Mouse (Mus musculus): ENCODE measurements around the gene Lce1h. TPM values are rescaled to one million over a fixed set of nuclear protein-coding genes. Genes with fewer than 3 reads are reported as not detected.
A peak's percentile ranks its signal among the peaks of the same experiment; 100 is the strongest.

Lce1h gene
- total and polyA plus RNA-seq, 2 experiments from 2014 or later, result not detected

- WGBS, result 61% methylated on average over 1 of the region's 1 CpGs
- H3K9me3 ChIP-seq (replicated peaks; ENCODE audit: control insufficient read depth, low read length), result no peaks in the 10 kb centered on the region
- DNase-seq (ENCODE audit: low spot score) (no peak), ATAC-seq (ENCODE audit: insufficient read depth, low read depth) (no peak)
- H3K9ac ChIP-seq (replicated peaks; ENCODE audit: low read depth, low read length), result no peak within 1 kb of the TSS
- H3K4me1 ChIP-seq (ENCODE audit: control insufficient read depth, insufficient read depth), result no peaks in the 10 kb centered on the region
- no peak within 1 kb of the TSS for H3K4me3 ChIP-seq (ENCODE audit: low read depth, low read length)
- H3K27ac ChIP-seq (ENCODE audit: low read depth), result no peak within 1 kb of the TSS
- no peaks in the 10 kb centered on the region for H3K36me3 ChIP-seq (replicated peaks; ENCODE audit: control insufficient read depth, insufficient read depth, low read length)
- no peak for TF ChIP-seq EP300 (IDR thresholded peaks at IDR 0.05; ENCODE audit: low read depth)
- no peak for TF ChIP-seq CTCF (IDR thresholded peaks at IDR 0.05; ENCODE audit: low read depth)
- H3K4me2 ChIP-seq (ENCODE audit: low read depth, low read length), result no peak within 1 kb of the TSS
- H3K27me3 ChIP-seq (ENCODE audit: control insufficient read depth, insufficient read depth, low read length), result no peaks in the 10 kb centered on the region
Measured at GRCm38 (mm10) chr3:92752238-92752637, 12.6 kb downstream of the Lce1h start, which contains the start of gene Lce1g. Gene Lce1g, minus strand, starts transcription at chr3:92752338.

- ATAC-seq (ENCODE audit: insufficient read depth, low read depth), result no peak
- no peaks in the 10 kb centered on the region for H3K36me3 ChIP-seq (replicated peaks; ENCODE audit: control insufficient read depth, insufficient read depth, low read length)
- no peak within 1 kb of the TSS for H3K4me2 ChIP-seq (ENCODE audit: low read depth, low read length)
- H3K9me3 ChIP-seq (replicated peaks; ENCODE audit: control insufficient read depth, low read length), result no peaks in the 10 kb centered on the region
- H3K9ac ChIP-seq (replicated peaks; ENCODE audit: low read depth, low read length), result no peak within 1 kb of the TSS
- no peak for TF ChIP-seq CTCF (IDR thresholded peaks at IDR 0.05; ENCODE audit: low read depth)
- TF ChIP-seq EP300 (IDR thresholded peaks at IDR 0.05; ENCODE audit: low read depth), result no peak
- no peaks in the 10 kb centered on the region for H3K4me1 ChIP-seq (ENCODE audit: control insufficient read depth, insufficient read depth)
- H3K4me3 ChIP-seq (ENCODE audit: low read depth, low read length), result no peak within 1 kb of the TSS
- H3K27ac ChIP-seq (ENCODE audit: low read depth), result no peak within 1 kb of the TSS
- DNase-seq (ENCODE audit: low spot score), result no peak
- no peaks in the 10 kb centered on the region for H3K27me3 ChIP-seq (ENCODE audit: control insufficient read depth, insufficient read depth, low read length)
- 60% methylated on average over 1 of the region's 1 CpGs for WGBS
Measured at GRCm38 (mm10) chr3:92738996-92739395, 25.9 kb downstream of the Lce1h start, which contains the start of gene Gm38119. Gene Gm38119, minus strand, starts transcription at chr3:92739096.

GRCm38 (mm10) chr3:92722631-92723030, 42.2 kb downstream of the Lce1h start:
- TF ChIP-seq CTCF (IDR thresholded peaks at IDR 0.05; ENCODE audit: low read depth) (no peak), EP300 (IDR thresholded peaks at IDR 0.05; ENCODE audit: low read depth) (no peak)
- no peaks in the 10 kb centered on the region for H3K36me3 ChIP-seq (replicated peaks; ENCODE audit: control insufficient read depth, insufficient read depth, low read length)
- DNase-seq (ENCODE audit: low spot score), result no peak
- no peaks in the 10 kb centered on the region for H3K27me3 ChIP-seq (ENCODE audit: control insufficient read depth, insufficient read depth, low read length)
- H3K4me3 ChIP-seq (ENCODE audit: low read depth, low read length), result no peak overlapping the region
- no peaks in the 10 kb centered on the region for H3K4me1 ChIP-seq (ENCODE audit: control insufficient read depth, insufficient read depth)
- ATAC-seq (ENCODE audit: insufficient read depth, low read depth), result no peak
- no peak overlapping the region for H3K9ac ChIP-seq (replicated peaks; ENCODE audit: low read depth, low read length)
- H3K4me2 ChIP-seq (ENCODE audit: low read depth, low read length), result no peak overlapping the region
- WGBS, result 81% methylated on average over 5 of the region's 5 CpGs
- no peaks in the 10 kb centered on the region for H3K9me3 ChIP-seq (replicated peaks; ENCODE audit: control insufficient read depth, low read length)
- H3K27ac ChIP-seq (ENCODE audit: low read depth), result no peak overlapping the region

GRCm38 (mm10) chr3:92720250-92720649, 44.6 kb downstream of the Lce1h start, which contains the start of gene Lce1f:
Gene Lce1f, minus strand, starts transcription at chr3:92720350.
- Histone ChIP-seq H3K4me1 (ENCODE audit: control insufficient read depth, insufficient read depth) (no peaks in the 10 kb centered on the region), H3K4me3 (ENCODE audit: low read depth, low read length) (no peak within 1 kb of the TSS), H3K9ac (replicated peaks; ENCODE audit: low read depth, low read length) (no peak within 1 kb of the TSS), H3K27me3 (ENCODE audit: control insufficient read depth, insufficient read depth, low read length) (no peaks in the 10 kb centered on the region), H3K27ac (ENCODE audit: low read depth) (no peak within 1 kb of the TSS), H3K4me2 (ENCODE audit: low read depth, low read length) (no peak within 1 kb of the TSS), H3K36me3 (replicated peaks; ENCODE audit: control insufficient read depth, insufficient read depth, low read length) (no peaks in the 10 kb centered on the region), H3K9me3 (replicated peaks; ENCODE audit: control insufficient read depth, low read length) (no peaks in the 10 kb centered on the region)
- 57% methylated on average over 3 of the region's 3 CpGs for WGBS
- ATAC-seq (ENCODE audit: insufficient read depth, low read depth) (no peak), DNase-seq (ENCODE audit: low spot score) (no peak)
- TF ChIP-seq EP300 (IDR thresholded peaks at IDR 0.05; ENCODE audit: low read depth) (no peak), CTCF (IDR thresholded peaks at IDR 0.05; ENCODE audit: low read depth) (no peak)

GRCm38 (mm10) chr3:92715122-92715521, 49.7 kb downstream of the Lce1h start:
- Histone ChIP-seq H3K27ac (ENCODE audit: low read depth) (no peak overlapping the region), H3K9me3 (replicated peaks; ENCODE audit: control insufficient read depth, low read length) (no peaks in the 10 kb centered on the region), H3K9ac (replicated peaks; ENCODE audit: low read depth, low read length) (no peak overlapping the region), H3K4me3 (ENCODE audit: low read depth, low read length) (no peak overlapping the region), H3K4me2 (ENCODE audit: low read depth, low read length) (no peak overlapping the region), H3K36me3 (replicated peaks; ENCODE audit: control insufficient read depth, insufficient read depth, low read length) (no peaks in the 10 kb centered on the region), H3K27me3 (ENCODE audit: control insufficient read depth, insufficient read depth, low read length) (no peaks in the 10 kb centered on the region), H3K4me1 (ENCODE audit: control insufficient read depth, insufficient read depth) (no peaks in the 10 kb centered on the region)
- TF ChIP-seq EP300 (IDR thresholded peaks at IDR 0.05; ENCODE audit: low read depth) (no peak), CTCF (IDR thresholded peaks at IDR 0.05; ENCODE audit: low read depth) (peak; percentile 26; the same call in 1 of the 2 replicates)
- DNase-seq (ENCODE audit: low spot score), result no peak
- ATAC-seq (ENCODE audit: insufficient read depth, low read depth), result no peak

Other genes with a start within 250 kb of the Lce1h start
- gene 2310046K23Rik, start 230.6 kb downstream of the Lce1h start, total RNA-seq (2014; rRNA removed; ENCODE audit: low replicate concordance), result not detected in 2 replicates
- gene 2310046K23Rik, start 230.6 kb downstream of the Lce1h start, polyA plus RNA-seq (2015; fragmentation: Nextera tagmentation; extraction: Ambion mirVana), result not detected in 2 replicates
- gene Ivl, start 191.3 kb downstream of the Lce1h start, total RNA-seq (2014; rRNA removed; ENCODE audit: low replicate concordance), result 6.4 TPM in 1 of 2 replicates, not detected in the other
- gene Ivl, start 191.3 kb downstream of the Lce1h start, polyA plus RNA-seq (2015; fragmentation: Nextera tagmentation; extraction: Ambion mirVana), result not detected in 2 replicates
- not detected in 2 replicates for gene Smcp, start 176.1 kb downstream of the Lce1h start, total RNA-seq (2014; rRNA removed; ENCODE audit: low replicate concordance)
- gene Smcp, start 176.1 kb downstream of the Lce1h start, polyA plus RNA-seq (2015; fragmentation: Nextera tagmentation; extraction: Ambion mirVana), result not detected in 2 replicates
- not detected in 2 replicates for gene 2210017I01Rik, start 157.6 kb downstream of the Lce1h start, total RNA-seq (2014; rRNA removed; ENCODE audit: low replicate concordance)
- not detected in 2 replicates for gene 2210017I01Rik, start 157.6 kb downstream of the Lce1h start, polyA plus RNA-seq (2015; fragmentation: Nextera tagmentation; extraction: Ambion mirVana)
- not detected in 2 replicates for gene Lce6a, start 143.4 kb downstream of the Lce1h start, total RNA-seq (2014; rRNA removed; ENCODE audit: low replicate concordance)
- not detected in 2 replicates for gene Lce6a, start 143.4 kb downstream of the Lce1h start, polyA plus RNA-seq (2015; fragmentation: Nextera tagmentation; extraction: Ambion mirVana)
- not detected in 2 replicates for gene Lce1a1, start 116.8 kb downstream of the Lce1h start, total RNA-seq (2014; rRNA removed; ENCODE audit: low replicate concordance)
- gene Lce1a1, start 116.8 kb downstream of the Lce1h start, polyA plus RNA-seq (2015; fragmentation: Nextera tagmentation; extraction: Ambion mirVana), result not detected in 2 replicates
- not detected in 2 replicates for gene Lce1b, start 108.1 kb downstream of the Lce1h start, total RNA-seq (2014; rRNA removed; ENCODE audit: low replicate concordance)
- gene Lce1b, start 108.1 kb downstream of the Lce1h start, polyA plus RNA-seq (2015; fragmentation: Nextera tagmentation; extraction: Ambion mirVana), result not detected in 2 replicates
- gene Lce1a2, start 94.8 kb downstream of the Lce1h start, total RNA-seq (2014; rRNA removed; ENCODE audit: low replicate concordance), result not detected in 2 replicates
- not detected in 2 replicates for gene Lce1a2, start 94.8 kb downstream of the Lce1h start, polyA plus RNA-seq (2015; fragmentation: Nextera tagmentation; extraction: Ambion mirVana)
- gene Lce1c, start 85.8 kb downstream of the Lce1h start, total RNA-seq (2014; rRNA removed; ENCODE audit: low replicate concordance), result not detected in 2 replicates
- gene Lce1c, start 85.8 kb downstream of the Lce1h start, polyA plus RNA-seq (2015; fragmentation: Nextera tagmentation; extraction: Ambion mirVana), result not detected in 2 replicates
- not detected in 2 replicates for gene Lce1d, start 77.9 kb downstream of the Lce1h start, total RNA-seq (2014; rRNA removed; ENCODE audit: low replicate concordance)
- not detected in 2 replicates for gene Lce1d, start 77.9 kb downstream of the Lce1h start, polyA plus RNA-seq (2015; fragmentation: Nextera tagmentation; extraction: Ambion mirVana)
- not detected in 2 replicates for gene Lce1e, start 56.0 kb downstream of the Lce1h start, total RNA-seq (2014; rRNA removed; ENCODE audit: low replicate concordance)
- gene Lce1e, start 56.0 kb downstream of the Lce1h start, polyA plus RNA-seq (2015; fragmentation: Nextera tagmentation; extraction: Ambion mirVana), result not detected in 2 replicates
- not detected in 2 replicates for gene Lce1f, start 44.7 kb downstream of the Lce1h start, total RNA-seq (2014; rRNA removed; ENCODE audit: low replicate concordance)
- gene Lce1f, start 44.7 kb downstream of the Lce1h start, polyA plus RNA-seq (2015; fragmentation: Nextera tagmentation; extraction: Ambion mirVana), result not detected in 2 replicates
- not detected in 2 replicates for gene Gm38119, start 26.0 kb downstream of the Lce1h start, total RNA-seq (2014; rRNA removed; ENCODE audit: low replicate concordance)
- not detected in 2 replicates for gene Gm38119, start 26.0 kb downstream of the Lce1h start, polyA plus RNA-seq (2015; fragmentation: Nextera tagmentation; extraction: Ambion mirVana)
- not detected in 2 replicates for gene Lce1g, start 12.7 kb downstream of the Lce1h start, total RNA-seq (2014; rRNA removed; ENCODE audit: low replicate concordance)
- gene Lce1g, start 12.7 kb downstream of the Lce1h start, polyA plus RNA-seq (2015; fragmentation: Nextera tagmentation; extraction: Ambion mirVana), result not detected in 2 replicates
- not detected in 2 replicates for gene Lce1i, start 13.8 kb upstream of the Lce1h start, total RNA-seq (2014; rRNA removed; ENCODE audit: low replicate concordance)
- gene Lce1i, start 13.8 kb upstream of the Lce1h start, polyA plus RNA-seq (2015; fragmentation: Nextera tagmentation; extraction: Ambion mirVana), result not detected in 2 replicates
- gene Lce1j, start 25.4 kb upstream of the Lce1h start, total RNA-seq (2014; rRNA removed; ENCODE audit: low replicate concordance), result not detected in 2 replicates
- gene Lce1j, start 25.4 kb upstream of the Lce1h start, polyA plus RNA-seq (2015; fragmentation: Nextera tagmentation; extraction: Ambion mirVana), result not detected in 2 replicates
- gene Lce1k, start 42.8 kb upstream of the Lce1h start, total RNA-seq (2014; rRNA removed; ENCODE audit: low replicate concordance), result not detected in 2 replicates
- gene Lce1k, start 42.8 kb upstream of the Lce1h start, polyA plus RNA-seq (2015; fragmentation: Nextera tagmentation; extraction: Ambion mirVana), result not detected in 2 replicates
- not detected in 2 replicates for gene Kprp, start 62.2 kb upstream of the Lce1h start, total RNA-seq (2014; rRNA removed; ENCODE audit: low replicate concordance)
- gene Kprp, start 62.2 kb upstream of the Lce1h start, polyA plus RNA-seq (2015; fragmentation: Nextera tagmentation; extraction: Ambion mirVana), result not detected in 2 replicates
- not detected in 2 replicates for gene Lce1l, start 86.2 kb upstream of the Lce1h start, total RNA-seq (2014; rRNA removed; ENCODE audit: low replicate concordance)
- not detected in 2 replicates for gene Lce1l, start 86.2 kb upstream of the Lce1h start, polyA plus RNA-seq (2015; fragmentation: Nextera tagmentation; extraction: Ambion mirVana)
- gene 2310050C09Rik, start 105.2 kb upstream of the Lce1h start, total RNA-seq (2014; rRNA removed; ENCODE audit: low replicate concordance), result not detected in 2 replicates
- gene 2310050C09Rik, start 105.2 kb upstream of the Lce1h start, polyA plus RNA-seq (2015; fragmentation: Nextera tagmentation; extraction: Ambion mirVana), result not detected in 2 replicates
- not detected in 2 replicates for gene Lce3a, start 161.2 kb upstream of the Lce1h start, total RNA-seq (2014; rRNA removed; ENCODE audit: low replicate concordance)
- gene Lce3a, start 161.2 kb upstream of the Lce1h start, polyA plus RNA-seq (2015; fragmentation: Nextera tagmentation; extraction: Ambion mirVana), result not detected in 2 replicates
- not detected in 2 replicates for gene Lce3b, start 167.9 kb upstream of the Lce1h start, total RNA-seq (2014; rRNA removed; ENCODE audit: low replicate concordance)
- gene Lce3b, start 167.9 kb upstream of the Lce1h start, polyA plus RNA-seq (2015; fragmentation: Nextera tagmentation; extraction: Ambion mirVana), result not detected in 2 replicates
- not detected in 2 replicates for gene Lce3c, start 179.4 kb upstream of the Lce1h start, total RNA-seq (2014; rRNA removed; ENCODE audit: low replicate concordance)
- not detected in 2 replicates for gene Lce3c, start 179.4 kb upstream of the Lce1h start, polyA plus RNA-seq (2015; fragmentation: Nextera tagmentation; extraction: Ambion mirVana)
- not detected in 2 replicates for gene Lce3d, start 192.3 kb upstream of the Lce1h start, total RNA-seq (2014; rRNA removed; ENCODE audit: low replicate concordance)
- gene Lce3d, start 192.3 kb upstream of the Lce1h start, polyA plus RNA-seq (2015; fragmentation: Nextera tagmentation; extraction: Ambion mirVana), result not detected in 2 replicates
- not detected in 2 replicates for gene Lce3e, start 202.0 kb upstream of the Lce1h start, total RNA-seq (2014; rRNA removed; ENCODE audit: low replicate concordance)
- gene Lce3e, start 202.0 kb upstream of the Lce1h start, polyA plus RNA-seq (2015; fragmentation: Nextera tagmentation; extraction: Ambion mirVana), result not detected in 2 replicates
- not detected in 2 replicates for gene Lce3f, start 227.2 kb upstream of the Lce1h start, total RNA-seq (2014; rRNA removed; ENCODE audit: low replicate concordance)
- not detected in 2 replicates for gene Lce3f, start 227.2 kb upstream of the Lce1h start, polyA plus RNA-seq (2015; fragmentation: Nextera tagmentation; extraction: Ambion mirVana)

All from heart, postnatal 0 days (tissue).